In the genomic region with DNA sequence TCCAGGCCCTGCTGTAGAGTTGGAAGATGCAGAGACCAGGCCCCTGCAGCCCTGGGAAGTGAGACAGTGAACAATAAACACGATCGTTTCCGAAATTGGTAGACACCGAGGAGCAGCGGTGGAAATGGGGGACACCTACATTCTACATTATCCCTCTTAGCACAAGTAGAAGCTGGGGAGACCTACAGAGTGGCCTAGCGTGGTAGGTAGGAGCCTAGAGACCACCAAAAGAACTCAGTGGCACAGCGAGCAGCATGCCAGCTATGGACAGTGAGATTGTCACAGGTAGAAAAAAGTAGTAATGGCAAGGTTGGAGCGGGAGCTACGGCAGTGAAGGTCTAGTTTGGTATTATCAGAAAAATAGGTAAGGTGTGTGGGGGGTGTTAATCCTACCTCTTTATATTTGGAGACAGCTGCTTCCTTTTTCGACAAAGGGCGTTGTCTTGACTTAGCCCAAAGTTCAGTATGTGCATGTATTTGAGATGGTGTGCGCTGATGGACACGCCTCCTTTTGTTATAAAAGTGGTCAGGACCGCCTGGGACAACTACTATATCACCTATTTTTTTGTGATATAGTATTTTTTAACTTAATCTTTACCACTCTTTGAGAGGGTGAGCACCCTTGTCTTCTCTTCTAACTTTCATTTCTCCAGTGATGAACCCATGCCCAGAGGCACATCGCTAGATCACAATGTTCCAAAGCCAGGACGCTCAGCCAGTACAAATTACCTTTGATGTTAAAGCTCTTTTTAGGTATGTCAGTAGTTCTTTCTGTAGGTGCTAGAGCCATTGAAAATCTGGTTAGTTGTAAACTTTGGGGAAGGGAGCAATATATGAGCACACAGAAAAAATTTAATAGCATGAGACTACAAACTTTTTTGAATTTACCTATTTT, we compare ENCODE assay signal across 8 mouse cellular contexts. TPM values are rescaled to one million over a fixed set of nuclear protein-coding genes. Genes with fewer than 3 reads are reported as not detected.
DNase-seq lines count a peak whose midpoint lies in the region; ATAC-seq and TF ChIP-seq lines count a peak whose summit lies in the region.

No protein-coding gene starts in this region.

- TF ChIP-seq EP300 in ES-Bruce4 (IDR thresholded peaks at IDR 0.05; ENCODE audit: insufficient read depth, low read depth, low read length), result no peak

- H3K9ac ChIP-seq in heart, embryonic 11.5 days (ENCODE audit: low read depth, low read length), result peak overlapping the region; percentile 78
- peak overlapping the region; percentile 97 for H3K9ac ChIP-seq in ES-Bruce4 (ENCODE audit: low read depth, poor library complexity, severe bottlenecking)
- peak overlapping the region; percentile 43 for H3K9ac ChIP-seq in forebrain, embryonic 14.5 days (ENCODE audit: low read length)
- H3K9ac ChIP-seq in liver, embryonic 16.5 days (ENCODE audit: low read depth, low read length), result peak overlapping the region; percentile 76

- H3K36me3 ChIP-seq in heart, embryonic 11.5 days (ENCODE audit: control insufficient read depth, insufficient read depth, low read length), result no peaks in the 10 kb centered on the region
- H3K36me3 ChIP-seq in ES-Bruce4 (ENCODE audit: control insufficient read depth, insufficient read depth, low read length, poor library complexity, severe bottlenecking), result no peaks in the 10 kb centered on the region
- H3K36me3 ChIP-seq in forebrain, embryonic 14.5 days (ENCODE audit: control insufficient read depth, insufficient read depth, low read length), result no peaks in the 10 kb centered on the region
- H3K36me3 ChIP-seq in liver, embryonic 16.5 days (ENCODE audit: control insufficient read depth, insufficient read depth), result peaks cover 2% of the 10 kb centered on the region; the same call in 1 of the 2 replicates

- peak overlapping the region; percentile 86 for H3K4me2 ChIP-seq in heart, embryonic 11.5 days
- peak overlapping the region; percentile 56 for H3K4me2 ChIP-seq in forebrain, embryonic 14.5 days (ENCODE audit: low read length)
- peak overlapping the region; percentile 98 for H3K4me2 ChIP-seq in liver, embryonic 16.5 days (ENCODE audit: low read depth, low read length)

- intact Hi-C loops in heart, postnatal 25 days (cut with DNase I), result no loop called here
- intact Hi-C loops in left cerebral cortex, postnatal 25 days (cut with DNase I), result loop anchor here (2.0 to 10.0 kb wide), 2 partner anchors 227 to 379 kb away; a partner anchor contains a TSS

- peak overlapping the region; percentile 100 for H3K4me3 ChIP-seq in heart, embryonic 11.5 days (ENCODE audit: low read depth, low read length)
- H3K4me3 ChIP-seq in ES-Bruce4 (ENCODE audit: low read depth, low read length), result peak overlapping the region; percentile 90
- peak overlapping the region; percentile 97 for H3K4me3 ChIP-seq in forebrain, embryonic 14.5 days (ENCODE audit: low read depth, low read length)
- peak overlapping the region; percentile 100 for H3K4me3 ChIP-seq in liver, embryonic 16.5 days (ENCODE audit: low read depth, low read length)

- TF ChIP-seq POLR2A in ES-Bruce4 (IDR thresholded peaks at IDR 0.05; ENCODE audit: insufficient read depth, low read length), result no peak

- 63% methylated on average over 16 of the region's 16 CpGs for WGBS in heart, embryonic 11.5 days (ENCODE audit: insufficient replicate concordance)
- 72% methylated on average over 16 of the region's 16 CpGs for WGBS in forebrain, embryonic 14.5 days
- WGBS in liver, embryonic 16.5 days (ENCODE audit: insufficient replicate concordance), result 58% methylated on average over 16 of the region's 16 CpGs

- H3K9me3 ChIP-seq in heart, embryonic 11.5 days (replicated peaks; ENCODE audit: control insufficient read depth, low read length), result no peaks in the 10 kb centered on the region
- no peaks in the 10 kb centered on the region for H3K9me3 ChIP-seq in ES-Bruce4 (replicated peaks; ENCODE audit: control insufficient read depth, insufficient read depth, low read length, poor library complexity, severe bottlenecking)
- H3K9me3 ChIP-seq in forebrain, embryonic 14.5 days (replicated peaks; ENCODE audit: control insufficient read depth, low read length), result no peaks in the 10 kb centered on the region
- H3K9me3 ChIP-seq in liver, embryonic 16.5 days (replicated peaks; ENCODE audit: control insufficient read depth, low read length), result no peaks in the 10 kb centered on the region

- H3K27ac ChIP-seq in heart, embryonic 11.5 days (ENCODE audit: low read depth, low read length), result peak overlapping the region; percentile 98
- peak overlapping the region; percentile 86 for H3K27ac ChIP-seq in ES-Bruce4 (ENCODE audit: insufficient read depth, low read length)
- H3K27ac ChIP-seq in forebrain, embryonic 14.5 days (ENCODE audit: low read depth, low read length), result peak overlapping the region; percentile 81
- H3K27ac ChIP-seq in liver, embryonic 16.5 days (ENCODE audit: low read length), result peak overlapping the region; percentile 97

- no peak for DNase-seq in heart, postnatal 25 days (ENCODE audit: low spot score)
- no peak for DNase-seq in forebrain, embryonic 14.5 days (ENCODE audit: low spot score)
- DNase-seq in spleen, postnatal 14 days (ENCODE audit: low spot score in 2 of 2), result no peak
- no peak for DNase-seq in left cerebral cortex, postnatal 25 days (ENCODE audit: low spot score in 2 of 2)
- DNase-seq in right cerebral cortex, adult 18-20 months, result no peak

- H3K27me3 ChIP-seq in heart, embryonic 11.5 days (ENCODE audit: control insufficient read depth, insufficient read depth, low read length), result no peaks in the 10 kb centered on the region
- H3K27me3 ChIP-seq in ES-Bruce4 (ENCODE audit: control insufficient read depth, insufficient read depth, low read length, poor library complexity, severe bottlenecking), result no peaks in the 10 kb centered on the region
- no peaks in the 10 kb centered on the region for H3K27me3 ChIP-seq in forebrain, embryonic 14.5 days (replicated peaks; ENCODE audit: control insufficient read depth, insufficient read depth, low read length)
- H3K27me3 ChIP-seq in liver, embryonic 16.5 days (ENCODE audit: control insufficient read depth, insufficient read depth, low read depth, low read length), result no peaks in the 10 kb centered on the region

- H3K4me1 ChIP-seq in heart, embryonic 11.5 days (ENCODE audit: control insufficient read depth, insufficient read depth, low read length), result peaks cover 20% of the 10 kb centered on the region
- H3K4me1 ChIP-seq in ES-Bruce4 (ENCODE audit: control insufficient read depth, insufficient read depth, low read length), result peaks cover 2% of the 10 kb centered on the region
- peaks cover 21% of the 10 kb centered on the region for H3K4me1 ChIP-seq in forebrain, embryonic 14.5 days (ENCODE audit: control insufficient read depth, insufficient read depth, low read length)
- H3K4me1 ChIP-seq in liver, embryonic 16.5 days (ENCODE audit: control insufficient read depth, low read depth, low read length), result peaks cover 29% of the 10 kb centered on the region

- no peak for TF ChIP-seq CTCF in ES-Bruce4 (IDR thresholded peaks at IDR 0.05; ENCODE audit: low read depth, low read length)

- ATAC-seq in heart, embryonic 11.5 days (replicated peaks; ENCODE audit: insufficient number of reproducible peaks, low FRiP score, low TSS enrichment), result no peak
- no peak for ATAC-seq in forebrain, embryonic 14.5 days
- no peak for ATAC-seq in liver, embryonic 16.5 days (ENCODE audit: low read depth)

RNA-seq across cellular contexts. Expression of a gene that starts 1.2 kb away (rescaled TPM):
- polyA plus RNA-seq in heart, embryonic 11.5 days (2014; fragmentation: Nextera tagmentation; extraction: Ambion mirVana), result 111 and 136 TPM in 2 replicates
- 100 to 1,000 TPM; 122 to 129 TPM for total RNA-seq in heart, postnatal 25 days (2021)
- polyA plus RNA-seq in ES-Bruce4 (2011; ENCODE audit: insufficient read depth, insufficient read length, low read depth, missing spikeins), result 79.7 and 85.3 TPM in 2 replicates
- polyA plus RNA-seq in forebrain, embryonic 14.5 days (2014; fragmentation: Nextera tagmentation; extraction: Ambion mirVana), result 110 and 122 TPM in 2 replicates
- 78.0 and 78.3 TPM in 2 replicates for polyA plus RNA-seq in liver, embryonic 16.5 days (2015; fragmentation: Nextera tagmentation; extraction: Ambion mirVana)
- total RNA-seq in left cerebral cortex, postnatal 25 days (2021), result 100 to 1,000 TPM; 107 to 112 TPM

Comparison
In these comparisons a context has a peak if more than half of its experiments do, and no peak if none do; other contexts are left out.
1. H3K9ac ChIP-seq: peak in every context shown above with its lines; median percentile 97 in ES-Bruce4; 78 in heart, embryonic 11.5 days; 76 in liver, embryonic 16.5 days; 43 in forebrain, embryonic 14.5 days.